Mouse (Mus musculus) lung, postnatal 0 days (tissue): ENCODE results near the gene Ctu1.

ENCODE experiments used
- CTCF ChIP-seq: IDR thresholded peaks from 2 replicates; pipeline ENCODE4 v1.5.1; 2016; ENCODE audit warnings: antibody characterized with exemption, mild to moderate bottlenecking
- EP300 ChIP-seq: IDR thresholded peaks from 2 replicates; pipeline ENCODE4 v1.6.1; 2016; ENCODE audit warnings: antibody characterized with exemption, mild to moderate bottlenecking, control low read depth

GRCm38 (mm10) chr7:43671064-43671808 is 580 bp upstream of the Ctu1 start:
- TF ChIP-seq CTCF (no peak), EP300 (no peak)
